Mouse (Mus musculus): ENCODE measurements at regions not wholly inside any gene's neighbourhood (a gene's known extent, or its start where the extent isn't known, plus 50 kb on each side); places are given as distances from the start of the nearest gene placed in this dataset.

DNA sequence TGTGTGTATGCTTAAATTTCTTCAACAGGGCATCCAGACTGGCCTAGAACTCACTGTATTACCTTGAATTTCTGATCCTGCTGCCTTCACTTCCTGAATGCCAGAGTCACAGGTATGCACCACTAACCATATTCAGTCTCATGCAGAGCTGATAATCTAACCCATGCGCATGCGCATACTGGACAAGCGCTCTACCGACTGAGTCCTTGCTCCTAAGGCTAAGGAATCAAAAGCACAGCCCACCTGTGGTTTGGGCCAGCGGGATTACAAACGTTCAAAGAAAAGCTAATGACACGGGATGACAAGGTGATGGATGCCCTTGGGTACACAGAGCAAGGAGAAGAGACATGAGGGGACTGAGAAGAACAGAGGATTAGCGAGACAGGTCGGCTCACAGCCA lies 160.5 kb downstream of the Zfp36l2 start:
- no peak for DNase-seq

DNA sequence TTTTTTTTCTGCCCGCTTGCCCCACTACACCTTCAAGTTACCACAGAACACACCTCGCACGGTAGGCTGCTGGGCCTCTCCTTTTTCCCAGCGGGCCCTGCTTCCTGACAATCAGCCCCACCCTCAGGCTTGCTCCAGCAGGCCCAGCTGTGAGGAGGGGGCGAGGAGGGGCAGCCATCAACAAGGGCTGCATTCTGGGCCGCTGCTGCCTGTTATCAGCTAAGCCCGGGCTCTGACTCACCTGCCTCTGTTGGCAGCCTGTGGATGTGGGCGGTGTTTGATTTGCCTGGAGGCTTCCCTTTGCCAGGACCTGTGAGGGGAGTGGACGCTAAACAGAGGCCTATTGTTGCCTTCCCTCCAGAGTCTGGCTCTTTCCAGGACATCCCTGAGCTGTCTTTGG lies 161.6 kb downstream of the Zfp36l2 start:
- DNase-seq, result peak; percentile 73 to 76

DNA sequence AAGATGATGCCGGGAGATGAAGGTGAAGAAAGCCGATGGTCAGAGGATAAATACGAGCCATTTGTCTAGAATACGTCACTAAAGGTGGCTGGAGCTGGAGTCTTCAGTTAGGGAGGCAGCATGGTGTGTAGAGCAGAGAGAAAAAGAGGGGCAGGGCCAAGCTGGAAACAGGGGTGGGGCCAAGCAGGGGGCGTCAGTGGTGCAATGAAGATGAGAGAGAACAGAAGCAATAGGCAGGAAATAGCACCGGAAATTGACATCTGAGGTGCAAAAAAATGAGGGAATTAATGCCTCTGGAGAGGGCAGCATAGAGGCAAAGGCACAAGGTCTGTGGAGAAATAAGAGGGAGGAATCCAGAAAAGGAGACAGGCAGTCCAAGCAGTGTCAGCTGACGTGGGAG lies 165.4 kb downstream of the Zfp36l2 start:
- DNase-seq, result no peak

DNA sequence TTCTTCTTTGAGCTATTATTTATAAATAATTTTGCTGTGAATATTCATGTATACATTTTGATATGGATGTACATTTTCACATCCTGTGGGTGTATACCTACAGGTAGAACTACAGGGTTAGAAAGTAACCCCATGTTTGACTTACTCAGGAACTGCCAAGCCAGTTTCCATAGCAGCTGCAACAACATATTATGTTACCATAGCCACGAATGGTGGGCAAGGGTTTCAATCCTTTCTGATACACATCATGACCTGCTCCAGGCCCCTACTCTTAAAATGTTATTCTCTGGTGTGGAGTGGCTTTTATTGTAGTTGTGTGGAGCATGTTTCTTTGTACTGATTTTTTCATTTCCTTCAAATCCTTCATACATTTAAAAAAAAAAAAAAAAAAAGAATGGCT lies 168.9 kb downstream of the Zfp36l2 start:
- no peak for DNase-seq

DNA sequence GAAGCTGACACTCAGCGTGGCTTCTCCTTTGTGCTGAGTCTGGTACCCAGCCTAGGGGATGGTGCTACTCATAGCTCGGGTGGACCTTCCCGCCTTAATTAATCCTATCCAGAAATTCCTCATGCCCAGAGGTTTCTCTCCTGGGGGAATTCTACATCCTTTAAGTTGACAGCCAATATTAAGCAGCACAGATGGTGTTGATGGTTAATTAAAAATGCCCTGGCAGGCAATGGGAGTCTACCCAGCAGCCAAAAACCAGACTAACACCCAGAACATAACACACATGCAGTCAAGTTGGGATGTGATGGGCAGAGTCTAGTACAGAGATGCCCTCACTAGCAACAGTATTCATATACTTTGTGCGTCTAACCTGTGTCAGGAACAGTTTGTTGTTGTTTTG lies 169.9 kb downstream of the Zfp36l2 start:
- DNase-seq, result no peak

DNA sequence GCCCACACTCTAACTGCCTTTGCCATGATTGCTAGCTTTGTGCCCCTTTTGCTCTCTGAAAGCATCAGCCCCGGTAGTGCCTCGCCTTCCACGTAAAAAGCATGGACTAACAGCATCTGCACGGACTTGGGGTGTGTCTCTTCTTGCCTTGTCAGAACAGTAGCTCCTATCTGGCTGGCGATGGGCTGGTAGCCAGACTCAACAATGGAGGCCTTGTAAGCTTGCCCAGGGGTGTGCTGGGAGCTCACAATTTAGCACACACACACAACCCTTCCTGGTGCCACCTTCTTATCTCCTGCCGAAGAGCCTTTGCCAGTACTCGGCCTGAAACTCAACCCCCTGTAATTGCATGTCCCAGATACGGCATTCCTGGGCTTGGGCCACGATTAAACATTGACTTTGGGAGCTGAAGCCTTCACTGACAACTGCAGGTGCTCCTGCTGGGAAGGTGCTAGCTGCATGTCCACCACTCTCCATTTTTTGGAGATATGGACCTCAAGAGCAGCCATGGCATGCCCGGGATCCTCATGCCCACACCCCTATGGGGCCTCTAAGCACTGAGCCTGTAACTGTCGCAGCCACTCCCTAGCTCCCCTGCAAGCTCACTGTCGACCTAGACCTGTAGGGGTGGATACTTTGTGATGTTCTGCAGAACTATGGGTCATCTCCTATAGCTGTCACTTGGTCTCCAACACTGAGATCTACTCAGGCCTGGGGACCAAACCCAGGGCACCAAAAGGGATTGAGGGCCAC lies 166.7 kb upstream of the Haao start:
- DNase-seq, result no peak

DNA sequence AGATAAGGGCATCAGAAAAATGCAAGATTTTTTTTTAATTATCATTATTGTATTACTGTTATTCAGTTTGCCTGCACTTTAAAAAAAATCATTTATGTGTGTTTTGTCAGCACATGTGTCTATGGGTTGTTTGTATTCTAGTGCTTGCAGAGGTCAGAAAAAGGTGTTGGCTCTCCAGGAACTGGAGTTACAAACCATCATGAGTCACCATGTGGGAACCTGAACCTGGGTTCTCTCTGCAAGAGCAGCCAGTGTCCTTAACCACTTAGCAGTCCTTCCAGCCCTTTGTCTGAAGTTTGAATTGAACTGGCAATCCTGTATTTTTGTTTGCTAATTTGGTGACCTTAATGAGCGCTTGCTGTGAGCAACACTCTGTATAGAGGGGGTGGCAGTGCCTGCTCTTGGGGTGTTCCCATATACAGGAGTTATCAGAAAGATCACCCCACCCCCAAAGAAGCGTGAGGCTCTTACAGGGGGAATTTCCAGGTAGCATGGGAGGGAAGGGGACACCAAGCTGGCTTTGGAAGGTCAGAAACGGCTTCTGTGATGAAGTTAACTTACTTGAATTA lies 162.8 kb upstream of the Haao start:
- no peak for DNase-seq

DNA sequence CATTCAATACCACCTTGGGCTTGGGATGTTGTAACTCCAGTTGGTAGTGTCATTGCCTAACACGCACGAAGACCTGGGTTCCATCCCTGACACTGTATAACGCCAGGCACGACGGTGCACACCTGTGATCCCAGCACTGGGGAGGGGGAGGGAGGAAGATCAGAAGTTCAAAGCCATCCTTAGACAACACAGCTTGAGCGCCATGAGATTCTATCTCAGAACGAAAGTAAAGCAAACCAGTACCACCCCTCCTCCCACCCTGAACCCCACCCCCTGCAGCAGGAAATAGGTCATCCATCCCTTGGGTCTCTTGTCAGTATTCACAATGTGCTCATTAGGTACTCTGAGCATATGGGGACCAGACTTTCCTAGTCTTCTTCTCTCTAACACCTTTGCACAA lies 162.2 kb upstream of the Haao start:
- no peak for DNase-seq

DNA sequence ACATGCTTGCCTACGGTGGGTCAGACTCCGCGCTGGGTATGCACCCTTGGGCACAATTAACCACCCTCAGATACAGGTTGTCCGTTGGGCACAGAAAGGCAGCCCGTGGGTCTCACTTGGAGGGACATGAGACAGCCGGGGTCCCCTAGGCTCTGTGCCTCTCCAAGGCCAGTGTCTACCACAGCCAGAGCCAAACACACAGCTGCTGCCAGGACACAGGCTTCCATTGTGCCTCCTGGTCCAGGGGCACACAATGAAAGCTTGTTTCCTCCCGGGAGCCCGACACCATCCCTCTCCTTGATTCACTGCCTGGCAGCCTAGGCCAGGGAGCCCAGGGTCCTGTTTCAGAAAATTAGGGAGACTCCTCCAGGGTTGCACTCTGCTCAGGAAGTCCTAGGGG lies 161.4 kb upstream of the Haao start:
- DNase-seq, result no peak

DNA sequence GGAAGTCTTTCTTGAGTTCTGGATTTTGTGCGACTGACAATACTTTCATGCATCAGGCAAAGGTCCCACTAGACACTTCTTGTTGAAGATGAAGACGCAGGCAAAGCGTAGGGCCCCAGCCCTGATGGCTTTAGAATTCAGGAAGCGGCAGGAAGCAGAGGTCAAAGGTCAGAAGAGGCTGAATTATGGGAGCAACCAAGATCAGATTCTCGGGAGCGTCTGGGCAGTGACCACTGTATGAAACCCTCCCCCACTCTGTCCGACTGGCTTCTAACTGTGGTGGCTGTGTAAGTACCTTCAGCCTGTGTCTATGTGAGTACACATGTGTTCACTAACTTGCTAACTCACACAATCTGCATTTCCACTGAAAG lies 160.9 kb upstream of the Haao start:
- no peak for DNase-seq

DNA sequence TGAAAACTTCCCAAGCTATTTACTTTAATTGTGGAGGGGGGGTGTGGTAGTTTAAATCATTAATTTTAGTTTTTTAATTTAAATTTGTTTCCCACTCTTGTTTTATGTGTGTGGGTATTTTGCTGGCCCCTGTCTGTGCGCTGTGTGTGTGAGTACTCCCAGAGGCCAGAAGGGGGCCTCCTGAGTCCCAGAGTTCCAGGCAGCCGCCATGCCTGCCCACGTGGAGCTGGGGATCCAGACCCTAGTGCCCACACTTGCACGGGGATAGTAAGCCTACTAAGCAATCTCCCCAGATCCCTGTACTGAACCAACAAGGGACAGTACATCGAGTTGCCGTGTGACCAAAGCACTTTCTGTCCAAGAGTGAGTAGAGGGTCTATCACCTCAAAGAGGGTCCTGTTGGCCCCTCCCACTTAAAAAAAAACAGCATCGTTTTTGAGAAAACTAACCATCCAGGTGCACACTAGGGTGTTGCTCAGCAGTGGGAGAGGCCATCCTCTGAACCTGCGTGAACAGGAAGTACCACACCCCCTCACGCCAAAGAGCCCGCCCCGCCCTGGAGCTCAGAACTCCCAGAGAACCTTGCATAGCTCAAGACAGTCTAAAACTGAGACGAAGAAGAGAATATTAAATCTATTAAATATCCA lies 160.4 kb upstream of the Haao start:
- DNase-seq, result no peak

DNA sequence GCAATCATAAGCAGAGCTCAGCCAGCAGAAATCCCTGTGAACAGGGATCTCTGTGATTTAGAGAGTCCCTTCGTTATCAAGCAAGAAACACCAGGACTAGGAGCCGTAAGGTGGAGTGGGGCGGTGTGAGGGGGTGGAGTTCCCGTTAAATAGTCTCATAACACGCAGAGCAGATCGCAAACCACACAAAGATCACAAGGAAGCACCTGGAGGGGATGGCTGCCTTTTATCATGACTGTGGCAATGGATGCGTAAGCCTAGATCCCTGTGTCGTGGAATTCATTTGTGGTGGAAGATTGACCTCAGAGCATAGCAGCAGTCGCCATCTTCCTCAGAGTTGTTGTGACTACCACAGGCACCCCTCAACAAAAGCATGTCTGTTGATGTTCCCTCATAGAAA lies 159.0 kb upstream of the Haao start:
- no peak for DNase-seq

DNA sequence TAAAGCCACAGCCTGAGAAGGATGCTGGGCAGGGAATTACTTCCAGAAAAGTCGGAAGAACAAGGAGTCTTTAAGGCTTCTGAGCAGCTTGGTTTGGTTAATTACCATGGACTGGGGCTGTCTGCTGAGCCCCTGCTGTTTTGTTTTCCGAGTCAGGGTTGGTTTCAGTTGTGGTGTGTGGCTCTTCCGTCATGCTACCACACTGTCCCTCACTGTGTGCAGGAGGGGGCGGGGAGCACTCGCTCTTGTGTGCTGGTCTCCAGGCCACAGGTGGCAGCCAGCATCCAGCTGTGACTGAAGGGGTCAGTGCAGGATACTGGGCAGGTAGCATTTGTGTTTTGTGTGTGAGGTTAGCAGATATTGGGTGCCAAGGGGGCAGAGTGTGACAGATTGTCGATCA lies 156.5 kb upstream of the Haao start:
- no peak for DNase-seq

DNA sequence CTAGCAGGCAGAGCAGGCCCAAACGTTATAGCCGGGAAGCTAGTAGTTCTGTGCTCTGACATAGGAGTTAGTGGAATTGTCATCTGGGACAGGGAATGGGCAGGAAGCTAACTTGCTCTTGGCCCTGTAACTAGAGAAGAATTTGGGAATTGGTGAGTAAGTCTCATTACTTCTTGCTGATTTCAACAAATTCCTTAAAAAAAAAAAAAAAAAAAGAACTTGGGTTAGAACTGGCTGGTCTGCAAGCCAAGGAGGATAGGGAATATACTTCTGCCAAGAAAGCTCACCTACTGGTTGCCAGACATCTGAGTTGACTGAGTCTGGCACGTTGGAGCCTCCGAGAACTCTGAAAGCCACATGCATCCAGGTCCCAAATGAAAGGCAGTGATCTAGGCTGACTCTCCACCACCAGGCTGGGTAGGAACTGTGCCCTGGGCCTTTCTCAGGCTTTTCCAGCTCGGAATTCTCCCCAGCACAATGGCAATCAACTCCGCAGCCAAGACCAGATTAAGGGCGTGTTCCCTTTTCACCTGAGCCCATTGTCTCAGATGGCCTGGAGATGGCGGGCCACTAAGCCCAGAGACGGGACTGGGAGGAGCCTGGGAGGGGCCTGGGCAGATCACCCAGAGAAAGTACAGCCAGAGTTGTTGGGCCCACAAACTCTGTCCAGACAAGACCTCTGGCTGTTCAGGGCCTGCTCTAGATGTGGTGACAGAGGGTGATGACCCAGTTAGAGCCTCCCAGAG lies 155.9 kb upstream of the Haao start:
- no peak for DNase-seq

DNA sequence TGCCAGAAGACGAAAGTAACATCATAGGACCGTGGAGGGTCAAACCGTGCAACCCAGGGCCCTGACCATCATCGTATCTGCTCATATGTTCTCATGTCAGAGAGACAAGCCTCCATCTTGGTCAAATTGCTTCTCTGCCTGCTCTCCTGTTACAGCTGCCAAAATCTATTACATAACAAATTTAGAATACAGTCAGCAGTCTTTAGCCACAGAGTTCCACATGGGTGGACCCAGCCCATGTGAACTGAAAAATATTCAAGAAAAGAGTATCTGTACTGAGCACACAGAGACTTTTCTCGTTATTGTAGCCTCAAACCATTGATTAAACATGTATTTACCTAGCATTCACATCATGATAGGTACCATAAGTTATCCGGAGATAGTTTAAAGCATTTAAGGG lies 155.2 kb upstream of the Haao start:
- no peak for DNase-seq

DNA sequence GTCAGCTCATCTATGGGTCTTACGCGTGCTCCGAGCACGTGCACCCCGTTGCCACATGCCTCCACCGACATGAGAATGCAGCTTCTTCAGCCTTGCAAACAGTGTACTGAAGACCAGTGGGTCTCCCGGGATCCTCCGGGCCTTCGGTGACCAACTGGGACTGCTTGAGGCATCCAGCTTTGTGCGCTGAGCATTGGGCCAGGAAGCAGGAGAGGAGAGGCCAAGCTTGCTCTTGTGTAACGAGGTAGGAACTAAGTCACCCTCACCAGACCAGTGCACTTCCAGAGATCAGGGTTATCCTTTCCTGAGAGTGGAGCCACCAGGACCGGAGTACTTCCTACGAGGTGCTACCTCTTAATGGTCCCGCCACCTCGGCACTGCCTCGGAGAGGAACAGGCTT lies 154.6 kb upstream of the Haao start:
- no peak for DNase-seq

DNA sequence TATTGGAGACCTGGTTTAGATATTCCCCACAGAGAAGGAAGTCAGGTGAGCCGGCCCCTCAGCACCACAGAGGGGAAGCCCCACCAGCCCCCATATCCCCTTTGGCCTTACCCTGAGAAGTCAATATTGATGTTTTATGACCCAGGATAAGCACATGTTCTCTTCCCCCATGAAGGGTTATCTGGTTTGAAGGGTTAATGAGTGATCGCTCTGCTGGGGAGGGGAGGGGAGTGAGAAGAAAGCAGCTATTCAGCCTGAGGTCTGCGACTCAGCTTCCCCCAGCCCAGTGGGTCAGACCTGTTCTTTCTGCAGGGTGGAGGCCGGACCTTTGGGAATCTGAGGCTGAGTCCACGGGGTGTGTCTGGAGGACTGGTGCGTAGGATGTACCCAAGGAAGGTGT lies 152.4 kb upstream of the Haao start:
- no peak for DNase-seq

DNA sequence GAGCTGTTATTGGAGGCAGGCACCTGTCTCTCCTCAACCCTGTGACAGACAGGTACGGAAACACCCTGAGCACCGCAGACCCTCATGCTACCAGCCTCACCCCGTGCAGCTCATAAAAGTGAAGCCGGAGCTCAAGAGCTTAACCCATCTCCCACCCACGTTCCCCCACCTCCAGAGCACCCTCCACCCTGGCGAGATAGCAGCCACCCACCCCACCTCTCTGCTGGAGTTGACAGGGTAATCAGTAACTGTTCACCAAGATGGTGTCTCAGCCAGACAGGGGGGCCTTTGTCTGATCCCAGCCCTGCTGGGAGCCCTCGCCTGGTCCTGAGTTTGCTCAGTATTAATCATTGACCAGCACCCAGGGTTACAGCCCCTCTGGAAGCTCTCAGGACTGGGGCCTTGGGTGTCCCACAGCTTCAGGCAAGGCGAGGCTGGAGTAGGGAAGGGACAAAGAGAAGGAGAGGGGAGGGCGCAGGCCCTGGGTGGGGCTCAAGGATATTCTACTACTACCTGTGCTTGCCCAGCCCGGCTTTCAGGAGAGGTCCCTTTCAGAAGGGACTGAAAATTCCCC lies 151.3 kb upstream of the Haao start:
- DNase-seq, result no peak

DNA sequence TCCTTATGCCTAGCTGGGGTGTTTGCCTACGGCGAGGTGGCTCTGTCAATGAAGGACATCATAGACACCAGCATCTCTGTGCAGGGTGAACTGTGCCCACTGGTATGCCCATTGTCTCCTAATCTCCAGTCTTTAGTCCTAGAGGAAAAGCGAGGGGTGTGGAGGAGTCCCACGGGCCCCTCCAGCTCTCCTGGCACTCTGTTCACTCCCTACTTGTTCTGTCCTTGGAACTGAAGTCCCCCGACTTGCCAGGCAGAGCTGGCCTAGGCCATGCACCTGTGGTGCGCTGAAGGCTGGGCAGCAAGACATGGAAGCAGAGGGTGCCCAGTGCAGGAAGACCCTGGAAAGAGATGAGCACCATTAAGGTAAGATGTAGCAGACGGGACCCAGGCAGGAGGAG lies 150.6 kb upstream of the Haao start:
- no peak for DNase-seq

DNA sequence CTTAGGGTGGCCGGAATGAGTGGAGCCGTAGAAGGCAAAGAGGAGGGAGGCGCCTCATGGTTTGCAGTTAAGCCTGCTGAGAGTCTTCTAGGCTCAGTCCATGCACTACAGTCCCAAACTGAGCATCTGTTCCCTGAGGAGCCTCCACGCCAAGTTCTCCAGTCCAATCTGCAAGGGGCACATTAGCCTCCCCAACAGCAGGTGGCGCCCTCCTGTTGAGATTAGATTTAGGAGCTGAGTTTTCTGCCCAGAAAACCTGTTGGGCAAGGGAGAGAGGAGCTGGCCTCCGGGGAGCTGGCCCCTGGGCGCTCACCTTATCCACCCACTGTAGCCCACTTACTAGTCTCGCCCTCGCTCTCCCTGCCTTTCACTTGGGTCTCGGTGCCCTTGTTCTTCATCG lies 150.0 kb upstream of the Haao start:
- DNase-seq, result peak; percentile 74 to 78

DNA sequence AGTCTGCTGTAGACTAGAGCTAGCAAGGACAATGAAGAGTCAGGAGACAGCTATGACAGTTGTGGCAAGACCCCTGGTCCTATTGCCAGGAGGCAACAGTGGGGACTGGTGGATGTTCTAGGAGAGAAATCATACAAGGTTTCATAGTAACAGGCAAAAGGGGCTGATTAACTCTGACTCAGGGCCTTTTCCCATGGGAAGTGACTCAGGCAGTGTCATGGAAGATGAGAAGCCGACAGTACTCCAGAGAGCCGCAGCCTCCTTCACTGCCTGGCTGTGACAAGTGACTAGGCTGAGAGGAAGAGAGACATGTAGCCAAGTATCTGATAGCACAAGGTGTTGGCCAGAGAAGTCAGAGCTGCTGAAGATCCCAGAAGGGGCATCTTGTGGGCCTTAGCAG lies 145.3 kb upstream of the Haao start:
- DNase-seq, result no peak

DNA sequence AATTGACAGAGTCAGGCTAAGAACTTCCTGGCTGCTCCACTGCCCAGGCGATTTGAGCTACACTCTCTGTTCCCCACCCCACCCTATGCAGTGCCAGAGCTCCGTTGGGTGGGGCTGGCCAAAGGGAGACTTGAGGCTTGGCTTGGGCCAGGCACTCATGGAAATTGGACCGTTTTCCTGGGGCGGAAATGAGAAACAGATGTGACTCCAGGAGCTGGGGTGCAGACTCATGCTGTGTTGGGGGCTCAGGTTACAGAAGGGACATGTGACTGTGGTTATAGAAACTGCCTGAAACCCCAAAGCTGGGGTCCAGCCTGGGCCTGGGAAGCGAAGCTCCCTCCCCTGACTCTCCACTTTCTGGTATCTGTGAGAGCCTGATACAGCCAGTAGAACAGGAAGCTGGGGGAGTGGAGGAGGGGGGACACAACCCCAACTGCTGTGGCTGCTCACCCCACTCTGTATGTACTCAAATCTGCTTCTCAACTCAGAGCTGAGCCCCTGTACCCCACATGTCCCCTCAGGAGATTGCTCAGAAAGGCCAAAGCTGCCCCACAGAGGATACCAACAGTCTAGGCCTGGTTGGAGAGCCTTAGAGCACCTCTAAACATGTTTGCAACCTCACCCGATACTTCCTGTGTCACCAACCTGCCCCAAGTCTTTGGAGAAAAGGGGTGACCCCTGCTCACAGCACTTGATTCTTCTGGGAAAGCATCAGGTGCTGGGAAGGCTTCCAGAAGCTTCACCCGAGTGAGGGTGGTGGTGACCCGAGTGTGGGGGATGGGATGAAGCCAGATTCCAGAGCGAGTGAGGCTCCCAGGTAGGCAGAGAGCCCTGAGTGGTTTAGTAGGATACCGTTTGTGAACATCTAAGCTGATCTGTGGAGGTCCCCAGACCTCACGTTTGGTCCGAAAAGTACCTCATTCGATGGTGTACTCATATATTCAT lies 142.9 kb upstream of the Haao start:
- peak; percentile 86 to 91 for DNase-seq
